9 mouse cellular contexts compared by ENCODE assay signal in the genomic region with DNA sequence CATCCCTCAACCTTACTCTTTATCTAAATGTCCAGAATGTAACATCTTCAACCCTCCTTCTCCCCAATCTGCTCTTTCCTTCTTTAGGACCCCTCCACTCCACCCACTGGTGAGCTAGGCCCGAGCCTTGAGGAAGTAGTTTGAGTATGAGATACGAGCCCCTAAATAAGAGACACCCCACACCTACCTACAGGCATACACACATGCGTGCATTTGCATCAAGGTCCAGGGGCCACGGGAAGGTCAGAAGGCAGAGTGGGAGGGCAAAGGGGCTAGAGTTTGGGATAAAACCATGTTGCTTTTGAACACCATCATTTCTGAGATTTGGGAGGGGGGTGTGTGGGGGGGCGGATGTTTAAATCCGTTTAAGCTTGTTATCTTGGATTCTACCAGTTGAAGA. TPM values are rescaled to one million over a fixed set of nuclear protein-coding genes. Genes with fewer than 3 reads are reported as not detected.
DNase-seq lines count a peak whose midpoint lies in the region; ATAC-seq and TF ChIP-seq lines count a peak whose summit lies in the region.
"Had no signal": no experiment of that assay in that cellular context is flagged by ENCODE, and none has a peak within 500 bp of the region (broad histone marks: within the 10 kb centered on the region; RNA-seq: fewer than 3 reads in every experiment).

No protein-coding gene starts in this region.

- TF ChIP-seq POLR2A in brain, embryonic 14.5 days (IDR thresholded peaks at IDR 0.05; ENCODE audit: borderline replicate concordance, extremely low read depth, insufficient read depth, insufficient read length, poor library complexity, severe bottlenecking): no peak

- H3K4me1 ChIP-seq in heart, embryonic 11.5 days (ENCODE audit: control insufficient read depth, insufficient read depth, low read length): peaks cover 33% of the 10 kb centered on the region
- peaks cover 23% of the 10 kb centered on the region for H3K4me1 ChIP-seq in hindbrain, embryonic 11.5 days (replicated peaks; ENCODE audit: control insufficient read depth, insufficient read depth, low read length)
- H3K4me1 ChIP-seq in midbrain, embryonic 14.5 days (ENCODE audit: control insufficient read depth, insufficient read depth, low read length): peaks cover 54% of the 10 kb centered on the region

- peak overlapping the region; percentile 81 for H3K4me3 ChIP-seq in heart, embryonic 11.5 days (ENCODE audit: low read depth, low read length)
- peak overlapping the region; percentile 94 for H3K4me3 ChIP-seq in hindbrain, embryonic 11.5 days (ENCODE audit: low read depth, low read length)
- peak overlapping the region; percentile 81 for H3K4me3 ChIP-seq in midbrain, embryonic 14.5 days (replicated peaks; ENCODE audit: low read depth, low read length)

- intact Hi-C loops in heart, postnatal 36 days (cut with DNase I): loop anchor here (5.0 kb wide), 3 partner anchors 107 to 247 kb away; no protein-coding TSS in a partner anchor

- peak overlapping the region; percentile 94 for H3K4me2 ChIP-seq in heart, embryonic 11.5 days
- peak overlapping the region; percentile 84 for H3K4me2 ChIP-seq in hindbrain, embryonic 11.5 days (replicated peaks; ENCODE audit: low read depth, low read length)
- H3K4me2 ChIP-seq in midbrain, embryonic 14.5 days (ENCODE audit: low read length): peak overlapping the region; percentile 92

- no peak for ATAC-seq in heart, embryonic 11.5 days (replicated peaks; ENCODE audit: insufficient number of reproducible peaks, low FRiP score, low TSS enrichment)
- ATAC-seq in hindbrain, embryonic 11.5 days (ENCODE audit: low FRiP score): no peak
- no peak for ATAC-seq in midbrain, embryonic 14.5 days (ENCODE audit: low FRiP score, low TSS enrichment)
- ATAC-seq in erythroblast, adult 5-6 weeks (replicated peaks; ENCODE audit: low FRiP score, poor library complexity, severe bottlenecking): no peak

- peak overlapping the region; percentile 73; the same call in 1 of the 2 replicates for H3K27ac ChIP-seq in heart, embryonic 11.5 days (ENCODE audit: low read depth, low read length)
- H3K27ac ChIP-seq in hindbrain, embryonic 11.5 days (ENCODE audit: low read depth, low read length): peak overlapping the region; percentile 99
- H3K27ac ChIP-seq in midbrain, embryonic 14.5 days (replicated peaks; ENCODE audit: low read depth, low read length): peak overlapping the region; percentile 99

- peak overlapping the region; percentile 93 for H3K9ac ChIP-seq in heart, embryonic 11.5 days (ENCODE audit: low read depth, low read length)
- H3K9ac ChIP-seq in hindbrain, embryonic 11.5 days (ENCODE audit: low read depth, low read length): peak overlapping the region; percentile 98
- H3K9ac ChIP-seq in midbrain, embryonic 14.5 days (replicated peaks; ENCODE audit: low read length): peak overlapping the region; percentile 95

- H3K36me3 ChIP-seq in heart, embryonic 11.5 days (ENCODE audit: control insufficient read depth, insufficient read depth, low read length): no peaks in the 10 kb centered on the region
- no peaks in the 10 kb centered on the region for H3K36me3 ChIP-seq in hindbrain, embryonic 11.5 days (ENCODE audit: control insufficient read depth, insufficient read depth, low read length)
- no peaks in the 10 kb centered on the region for H3K36me3 ChIP-seq in midbrain, embryonic 14.5 days (ENCODE audit: control insufficient read depth, insufficient read depth, low read length)

- DNase-seq in heart, postnatal 36 days: no peak
- DNase-seq in brain, embryonic 14.5 days (ENCODE audit: low read depth): peak; percentile 49
- no peak for DNase-seq in hindbrain, embryonic 11.5 days (ENCODE audit: low spot score)
- no peak for DNase-seq in midbrain, embryonic 14.5 days
- no peak for DNase-seq in layer of hippocampus, adult 9-11 months
- no peak for DNase-seq in urinary bladder, adult 2 months (ENCODE audit: low spot score)

- H3K27me3 ChIP-seq in heart, embryonic 11.5 days (ENCODE audit: control insufficient read depth, insufficient read depth, low read length): no peaks in the 10 kb centered on the region
- no peaks in the 10 kb centered on the region for H3K27me3 ChIP-seq in hindbrain, embryonic 11.5 days (ENCODE audit: control insufficient read depth, insufficient read depth, low read length)
- no peaks in the 10 kb centered on the region for H3K27me3 ChIP-seq in midbrain, embryonic 14.5 days (ENCODE audit: control insufficient read depth, insufficient read depth, low read length)

- TF ChIP-seq CTCF in brain, embryonic 14.5 days (IDR thresholded peaks at IDR 0.05; ENCODE audit: borderline replicate concordance, extremely low read depth, insufficient read depth, insufficient read length): no peak

- 10% methylated on average over 6 of the region's 6 CpGs for WGBS in heart, embryonic 11.5 days (ENCODE audit: insufficient replicate concordance)
- WGBS in hindbrain, embryonic 11.5 days: under 1% methylated on average over 6 of the region's 6 CpGs
- 2% methylated on average over 6 of the region's 6 CpGs for WGBS in midbrain, embryonic 14.5 days

- no peaks in the 10 kb centered on the region for H3K9me3 ChIP-seq in heart, embryonic 11.5 days (replicated peaks; ENCODE audit: control insufficient read depth, low read length)
- no peaks in the 10 kb centered on the region for H3K9me3 ChIP-seq in hindbrain, embryonic 11.5 days (ENCODE audit: control insufficient read depth, low read length)
- no peaks in the 10 kb centered on the region for H3K9me3 ChIP-seq in midbrain, embryonic 14.5 days (ENCODE audit: control insufficient read depth, low read length)

RNA-seq across cellular contexts. Expression of gene Pknox2, which starts 2.5 kb away (rescaled TPM):
- polyA plus RNA-seq in heart, embryonic 11.5 days (2014; fragmentation: Nextera tagmentation; extraction: Ambion mirVana): 5.2 and 6.3 TPM in 2 replicates
- 1 to 10 TPM; 7.6 to 7.7 TPM for total RNA-seq in heart, postnatal 36 days (2021)
- polyA plus RNA-seq in brain, embryonic 14.5 days (2012; rRNA removed): 37.2 and 38.3 TPM in 2 replicates
- 16.0 and 18.8 TPM in 2 replicates for polyA plus RNA-seq in hindbrain, embryonic 11.5 days (2014; fragmentation: Nextera tagmentation; extraction: Ambion mirVana)
- polyA plus RNA-seq in midbrain, embryonic 14.5 days (2014; fragmentation: Nextera tagmentation; extraction: Ambion mirVana): 18.4 and 19.6 TPM in 2 replicates
- polyA plus RNA-seq in urinary bladder, adult 2 months (2012; rRNA removed): 13.6 and 17.0 TPM in 2 replicates
- total RNA-seq in erythroblast, adult 5-6 weeks (2015; ENCODE audit: low replicate concordance): 0.58 TPM in 1 of 2 replicates, not detected in the other
- total RNA-seq in erythroblast, adult 5-6 weeks (2017; ENCODE audit: low replicate concordance): 0.09 TPM in 1 of 2 replicates, not detected in the other
- total RNA-seq: common myeloid progenitor, adult 5-6 weeks had no signal
